Mouse (Mus musculus) embryonic facial prominence, embryonic 14.5 days (tissue): ENCODE measurements around the gene Gm28044. TPM values are rescaled to one million over a fixed set of nuclear protein-coding genes. Genes with fewer than 3 reads are reported as not detected.
"Not testable (repeated sequence)": the region's sequence is repeated elsewhere in the genome, so short reads cannot be mapped to it uniquely, and the experiment has no call there.

Experiments used
- ATAC-seq: fragments of 200-750 bp; cut with Nextera tagmentation; 2 replicates; pipeline ENCODE4 v1.8.0; 2017; ENCODE audit warnings: low read depth, moderate number of reproducible peaks, moderate TSS enrichment
- DNase-seq: peaks from one replicate; pipeline ENCODE4 v3.0.0-alpha.2; 2015; ENCODE audit warnings: low spot score
- H3K27ac ChIP-seq: fragments of 300-500 bp; sonication (generic); replicated peaks from 2 replicates; pipeline ENCODE4 v1.5.1; 2014; ENCODE audit warnings: low read depth, mild to moderate bottlenecking, low read length, moderate library complexity
- H3K27me3 ChIP-seq: fragments of 300-500 bp; sonication (generic); replicated peaks from 2 replicates; pipeline ENCODE4 v1.6.1; 2014; ENCODE audit warnings: low read length; ENCODE audit not compliant: control insufficient read depth, insufficient read depth
- H3K36me3 ChIP-seq: fragments of 300-500 bp; sonication (generic); 2 replicates; pipeline ENCODE4 v1.6.1; 2014; ENCODE audit warnings: low read length, mixed read lengths; ENCODE audit not compliant: control insufficient read depth, insufficient read depth
- H3K4me1 ChIP-seq: fragments of 300-500 bp; sonication (generic); 2 replicates; pipeline ENCODE4 v1.6.1; 2014; ENCODE audit warnings: antibody characterized with exemption, low read length; ENCODE audit not compliant: control insufficient read depth, insufficient read depth
- H3K4me2 ChIP-seq: fragments of 300-500 bp; sonication (generic); 2 replicates; pipeline ENCODE4 v1.6.1; 2014; ENCODE audit warnings: low read depth, mild to moderate bottlenecking, low read length, moderate library complexity, mixed read lengths
- H3K4me3 ChIP-seq: fragments of 300-500 bp; sonication (generic); 2 replicates; pipeline ENCODE4 v1.5.1; 2014; ENCODE audit warnings: low read depth, mild to moderate bottlenecking, low read length
- H3K9ac ChIP-seq: fragments of 300-500 bp; sonication (generic); 2 replicates; pipeline ENCODE4 v1.6.1; 2014; ENCODE audit warnings: low read depth, mild to moderate bottlenecking, low read length, moderate library complexity, mixed read lengths
- H3K9me3 ChIP-seq: fragments of 300-500 bp; sonication (generic); 2 replicates; pipeline ENCODE4 v1.6.1; 2016; ENCODE audit warnings: low read length; ENCODE audit not compliant: control insufficient read depth
- WGBS: fragments of 180-500 bp; shearing (Covaris S2); extraction: QIAGEN DNeasy Blood & Tissue Kit; methylation state at CpG from one replicate; pipeline ENCODE4 v1.1.7; 2014; 5-methylcytosine and 5-hydroxymethylcytosine counted together
- polyA plus RNA-seq: library from polyadenylated mRNA; unstranded; fragments of >200 nt; fragmentation: Nextera tagmentation; extraction: Ambion mirVana; gene quantifications from 2 replicates; pipeline ENCODE4 v1.2.1, GENCODE M21; 2014

Gene Gm28044
- polyA plus RNA-seq, 1 experiment from 2014 or later: not detected

- H3K4me2 ChIP-seq: peak within 1 kb of the TSS; percentile 60
- WGBS: 14% methylated on average over 17 of the region's 17 CpGs
- peak; percentile 92 for ATAC-seq
- H3K27ac ChIP-seq: peak within 1 kb of the TSS; percentile 79
- H3K4me3 ChIP-seq: peak within 1 kb of the TSS; percentile 59
- H3K4me1 ChIP-seq: peaks cover 5% of the 10 kb centered on the region; the same call in 1 of the 2 replicates
- H3K9me3 ChIP-seq: no peaks in the 10 kb centered on the region
- no peaks in the 10 kb centered on the region for H3K36me3 ChIP-seq
- H3K9ac ChIP-seq: peak within 1 kb of the TSS; percentile 61
- peak; percentile 96 for DNase-seq
- H3K27me3 ChIP-seq: no peaks in the 10 kb centered on the region
Observed at GRCm38 (mm10) chr13:67332019-67332724, 28.2 kb downstream of the Gm28044 start, which contains the start of gene Zfp595. Gene Zfp595 (minus strand): TSS chr13:67332570.

DNA sequence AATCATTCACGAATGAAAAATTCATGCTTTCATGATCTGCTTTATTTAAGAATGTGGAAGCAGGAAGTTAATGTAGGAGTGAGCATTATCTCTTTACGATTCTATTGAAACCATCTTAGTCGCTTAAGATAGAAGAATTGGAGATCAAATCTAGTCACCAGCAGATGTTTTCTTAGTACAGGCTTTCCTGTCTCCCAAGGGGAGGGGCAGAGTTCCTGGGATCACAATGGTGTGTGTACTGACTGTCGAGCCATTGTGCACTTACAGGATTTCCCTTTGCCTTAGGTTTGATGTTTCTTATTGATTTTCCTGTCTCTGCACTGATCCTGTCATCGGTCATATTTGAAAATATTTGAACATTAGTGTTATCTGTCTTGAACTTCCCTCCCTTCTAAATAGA lies 53.6 kb downstream of the Gm28044 start:
- Histone ChIP-seq H3K9me3 (no peaks in the 10 kb centered on the region), H3K4me2 (peak overlapping the region; percentile 83), H3K36me3 (no peaks in the 10 kb centered on the region), H3K4me1 (peaks cover 5% of the 10 kb centered on the region; the same call in 1 of the 2 replicates), H3K27me3 (no peaks in the 10 kb centered on the region), H3K27ac (peak overlapping the region; percentile 58), H3K9ac (peak overlapping the region; percentile 83), H3K4me3 (peak overlapping the region; percentile 70)
- DNase-seq (peak; percentile 34), ATAC-seq (peak; percentile 39)
- 30% methylated on average over 5 of the region's 5 CpGs for WGBS

- peak within 1 kb of the TSS; percentile 67 for H3K27ac ChIP-seq
- H3K4me2 ChIP-seq: peak within 1 kb of the TSS; percentile 83
- WGBS: 10% methylated on average over 16 of the region's 16 CpGs
- H3K4me3 ChIP-seq: peak within 1 kb of the TSS; percentile 70
- H3K9ac ChIP-seq: peak within 1 kb of the TSS; percentile 83
- ATAC-seq (peak; percentile 98), DNase-seq (peak; percentile 97)
- H3K27me3 ChIP-seq: no peaks in the 10 kb centered on the region
- no peaks in the 10 kb centered on the region for H3K9me3 ChIP-seq
- peaks cover 5% of the 10 kb centered on the region; the same call in 1 of the 2 replicates for H3K4me1 ChIP-seq
- no peaks in the 10 kb centered on the region for H3K36me3 ChIP-seq
Observed at GRCm38 (mm10) chr13:67305822-67306672, 54.3 kb downstream of the Gm28044 start, which contains the start of gene Zfp457. Gene Zfp457 (minus strand): TSS chr13:67306485.

- Histone ChIP-seq H3K4me1 (no peaks in the 10 kb centered on the region), H3K4me2 (peak within 1 kb of the TSS; percentile 29; the same call in 1 of the 2 replicates), H3K9ac (no peak within 1 kb of the TSS), H3K36me3 (no peaks in the 10 kb centered on the region), H3K9me3 (no peaks in the 10 kb centered on the region), H3K4me3 (no peak within 1 kb of the TSS), H3K27me3 (no peaks in the 10 kb centered on the region), H3K27ac (no peak within 1 kb of the TSS)
- whole genome bisulfite sequencing: 42% methylated on average over 7 of the region's 7 CpGs
- ATAC-seq (peak; percentile 53; the same call in 1 of the 2 replicates), DNase-seq (peak; percentile 54)
Observed at GRCm38 (mm10) chr13:67278314-67278713, 82.0 kb downstream of the Gm28044 start, which contains the start of gene Zfp458. Gene Zfp458 (minus strand): TSS chr13:67278466.

GRCm38 (mm10) chr13:67269383-67270065 lies 90.8 kb downstream of the Gm28044 start:
- not testable (repeated sequence) for H3K4me1 ChIP-seq, H3K36me3 ChIP-seq, DNase-seq, H3K27me3 ChIP-seq, H3K27ac ChIP-seq
- peaks cover 12% of the 10 kb centered on the region; the same call in 1 of the 2 replicates for H3K9me3 ChIP-seq
- peak overlapping the region; percentile 69 for H3K4me2 ChIP-seq
- peak overlapping the region; percentile 70 for H3K4me3 ChIP-seq
- peak; percentile 56; the same call in 1 of the 2 replicates for ATAC-seq
- H3K9ac ChIP-seq: peak overlapping the region; percentile 70
- WGBS: 45% methylated on average over 8 of the region's 9 CpGs

DNA sequence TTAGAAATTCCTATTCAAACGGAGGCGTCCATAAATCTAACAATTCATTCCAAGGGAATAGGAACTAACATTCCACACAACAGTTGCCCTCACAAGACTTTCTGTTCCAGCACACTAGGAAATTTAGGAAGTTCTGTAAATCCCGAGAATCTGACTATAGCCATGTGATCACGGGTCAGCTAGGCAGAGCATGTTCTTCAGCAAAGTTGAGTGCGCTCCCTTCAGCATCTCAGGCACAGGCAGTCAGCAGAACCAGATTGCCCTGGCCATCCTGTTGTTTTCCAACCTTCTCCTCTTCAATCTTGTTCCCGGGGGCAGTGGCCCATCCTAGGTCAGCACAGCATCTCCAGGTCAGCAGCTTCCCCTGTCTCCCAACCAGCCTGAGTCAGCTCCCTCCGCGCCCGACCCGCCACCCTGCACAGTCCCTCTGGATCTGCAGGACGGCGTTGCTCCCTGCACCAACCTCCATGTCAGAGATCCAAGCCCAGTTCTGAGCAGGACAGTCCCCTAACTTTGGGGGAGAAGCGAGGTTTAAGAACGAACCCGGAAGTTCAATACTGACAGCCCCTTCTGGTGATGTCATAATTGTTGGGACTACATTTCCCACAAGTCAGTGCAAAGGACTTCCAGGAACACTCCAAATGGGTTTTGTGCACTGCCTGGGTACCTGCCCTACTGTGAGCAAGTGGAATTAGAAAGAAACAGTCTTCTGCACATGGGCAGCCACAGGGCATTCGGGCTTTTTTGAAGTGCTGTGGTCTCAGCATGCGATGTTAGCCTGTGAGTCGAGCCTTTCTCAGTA lies 91.6 kb downstream of the Gm28044 start:
- DNase-seq (peak; percentile 94), ATAC-seq (peak; percentile 98)
- WGBS: 7% methylated on average over 18 of the region's 18 CpGs
- Histone ChIP-seq H3K4me1 (no peaks in the 10 kb centered on the region), H3K9ac (peak overlapping the region; percentile 70), H3K27me3 (no peaks in the 10 kb centered on the region), H3K4me3 (peak overlapping the region; percentile 70), H3K36me3 (no peaks in the 10 kb centered on the region), H3K27ac (no peak overlapping the region; the same call in 1 of the 2 replicates), H3K9me3 (peaks cover 16% of the 10 kb centered on the region; the same call in 1 of the 2 replicates), H3K4me2 (peak overlapping the region; percentile 69)
